Mouse (Mus musculus) cortical plate, adult 2 months (tissue): ENCODE results near the gene Kitl. TPM values are rescaled to one million over a fixed set of nuclear protein-coding genes. Genes with fewer than 3 reads are reported as not detected.

Experiments
- H3K27ac ChIP-seq: fragments of 200-500 bp; 2 replicates; pipeline ENCODE4 v1.5.1; 2012; ENCODE audit warnings: low read length, control low read depth, inconsistent platforms; ENCODE audit not compliant: insufficient read depth
- H3K4me1 ChIP-seq: fragments of 200-500 bp; 2 replicates; pipeline ENCODE4 v1.6.1; 2011; ENCODE audit warnings: low read length; ENCODE audit not compliant: control insufficient read depth, insufficient read depth
- H3K4me3 ChIP-seq: fragments of 200-500 bp; 2 replicates; pipeline ENCODE4 v1.5.1; 2011; ENCODE audit warnings: mild to moderate bottlenecking, low read length, control low read depth; ENCODE audit not compliant: insufficient read depth
- CTCF ChIP-seq: fragments of 200-500 bp; IDR thresholded peaks from 2 replicates; pipeline ENCODE4 v1.5.1; 2011; ENCODE audit warnings: mild to moderate bottlenecking, control low read depth, low read length; ENCODE audit not compliant: insufficient read depth; ENCODE audit errors: extremely low read depth
- POLR2A ChIP-seq: fragments of 200-500 bp; IDR thresholded peaks from 2 replicates; pipeline ENCODE4 v1.6.1; 2011; ENCODE audit warnings: mild to moderate bottlenecking, low read length, control low read depth; ENCODE audit not compliant: insufficient read depth; ENCODE audit errors: extremely low read depth
- polyA plus RNA-seq: library from polyadenylated mRNA; depleted of rRNA; stranded (reverse); fragments of >200 nt; gene quantifications from 2 replicates; pipeline ENCODE4 v1.2.3, GENCODE M21; 2012; rRNA removed

Gene Kitl
- 20.5 and 21.2 TPM in 2 replicates for polyA plus RNA-seq

DNA sequence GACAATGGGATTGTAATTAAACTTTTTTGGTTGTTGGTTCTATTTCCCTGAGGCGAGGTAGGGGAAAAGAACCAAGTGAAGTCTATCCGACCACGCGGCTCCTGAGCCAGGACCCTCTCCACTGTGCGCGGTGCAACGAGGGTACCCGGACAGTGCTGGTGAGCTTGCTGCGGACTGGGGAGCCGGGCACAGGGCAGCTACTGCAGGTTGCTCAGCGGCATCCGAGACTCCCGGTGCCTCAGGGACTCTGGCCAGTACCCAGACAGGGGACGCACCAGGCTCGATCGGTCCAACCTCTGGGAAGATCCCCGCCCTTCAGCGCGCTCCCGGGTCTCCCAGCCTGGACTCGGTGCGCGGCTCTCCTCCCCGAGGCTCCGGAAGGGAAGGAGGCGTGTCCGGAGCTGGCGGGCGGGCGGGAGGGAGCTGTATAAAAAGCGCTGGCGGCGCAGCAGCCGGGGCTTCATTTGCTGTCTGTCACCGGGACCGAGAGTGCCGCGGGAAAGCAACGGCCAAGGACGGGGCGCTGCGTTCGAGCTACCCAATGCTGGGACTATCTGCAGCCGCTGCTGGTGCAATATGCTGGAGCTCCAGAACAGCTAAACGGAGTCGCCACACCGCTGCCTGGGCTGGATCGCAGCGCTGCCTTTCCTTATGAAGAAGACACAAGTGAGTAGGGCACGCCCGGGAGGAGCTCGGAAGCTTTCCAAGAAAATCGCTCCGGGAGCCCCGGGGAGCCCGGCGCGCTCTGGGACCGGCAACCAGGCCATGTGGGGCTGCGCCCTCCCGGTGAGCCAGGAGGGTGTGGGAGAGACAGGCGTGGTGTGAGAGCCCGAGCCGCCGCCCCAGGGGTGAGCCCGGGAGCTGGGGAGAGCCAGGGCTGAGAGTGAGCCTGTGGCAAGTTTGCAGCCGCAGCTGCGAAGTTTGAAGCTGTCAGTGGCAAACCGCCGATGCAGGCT is at the start of gene Kitl:
TSS of gene Kitl (plus strand) at position 261 of the 956 bp plus-strand sequence.
- H3K4me1 ChIP-seq: no peaks in the 10 kb centered on the region; the same call in 1 of the 2 replicates
- H3K4me3 ChIP-seq: peak within 1 kb of the TSS; percentile 95
- peak within 1 kb of the TSS; percentile 91 for H3K27ac ChIP-seq
- TF ChIP-seq CTCF (no peak), POLR2A (peak; percentile 75)

DNA sequence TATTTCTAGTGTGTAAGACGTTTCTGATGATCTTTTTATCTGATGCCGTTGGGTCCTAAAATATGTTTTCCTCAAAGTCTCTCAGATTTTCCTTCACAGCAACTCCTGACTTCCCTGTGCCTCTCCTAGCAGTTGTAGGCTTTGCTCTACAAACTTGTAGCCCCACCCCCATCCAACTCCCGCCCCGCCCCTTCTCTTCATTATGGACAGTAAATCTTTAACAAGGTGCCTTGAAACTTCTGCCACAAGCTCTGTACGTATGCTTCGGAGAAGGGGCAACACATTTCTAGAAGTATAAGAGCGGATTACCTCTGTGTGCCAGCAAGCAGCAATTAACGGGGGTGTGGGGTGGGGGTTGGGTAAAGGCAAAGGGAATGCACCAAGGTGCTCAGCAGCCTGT is 42.6 kb upstream of the Kitl start:
- TF ChIP-seq POLR2A (no peak), CTCF (no peak)
- H3K4me3 ChIP-seq: no peak overlapping the region

DNA sequence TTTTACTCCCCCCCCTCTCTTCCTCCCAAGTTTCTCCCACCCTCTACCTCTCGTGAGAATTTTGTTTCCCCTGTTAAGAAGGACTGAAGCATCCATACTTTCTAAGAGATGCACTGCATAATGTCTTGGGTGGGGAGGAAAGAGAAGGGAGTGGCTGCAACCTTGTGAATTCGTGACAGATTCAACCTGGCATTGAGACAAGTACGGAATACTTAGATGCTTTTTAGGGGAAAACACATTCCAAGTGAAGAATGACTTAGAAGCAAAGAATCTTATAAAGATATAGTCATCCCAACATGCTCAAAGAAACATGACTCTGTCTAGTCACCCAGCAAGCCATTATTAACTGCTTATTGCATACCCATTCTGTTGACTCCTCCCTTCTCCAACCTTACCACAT is 35.3 kb upstream of the Kitl start:
- Histone ChIP-seq H3K27ac (no peak overlapping the region), H3K4me3 (no peak overlapping the region), H3K4me1 (no peaks in the 10 kb centered on the region)
- TF ChIP-seq CTCF (no peak), POLR2A (no peak)

More for the DNA sequence above, 42.6 kb upstream of the Kitl start:
- Histone ChIP-seq H3K27ac (no peak overlapping the region), H3K4me1 (no peaks in the 10 kb centered on the region)

DNA sequence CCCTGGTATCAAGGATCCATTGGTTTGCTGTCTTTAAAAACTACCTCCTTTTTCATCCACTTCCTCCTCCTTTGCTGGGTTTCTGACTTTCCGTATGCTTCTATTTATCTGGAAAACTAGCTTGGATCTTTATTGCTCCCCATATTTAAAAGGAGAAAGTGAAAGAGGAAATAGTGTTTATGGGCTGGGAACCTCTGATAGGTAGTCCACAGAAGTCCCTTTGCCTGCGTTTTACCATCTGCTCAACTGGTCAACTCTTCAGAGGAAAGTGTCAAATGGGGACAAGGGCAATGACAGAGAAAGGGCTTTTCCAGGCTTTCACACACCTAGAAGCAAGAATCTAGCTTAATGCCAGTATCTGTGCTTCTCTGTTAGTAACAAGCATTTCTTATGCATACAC is 34.5 kb upstream of the Kitl start:
- H3K27ac ChIP-seq: no peak overlapping the region
- TF ChIP-seq POLR2A (no peak), CTCF (no peak)
- H3K4me1 ChIP-seq: no peaks in the 10 kb centered on the region
- no peak overlapping the region for H3K4me3 ChIP-seq

DNA sequence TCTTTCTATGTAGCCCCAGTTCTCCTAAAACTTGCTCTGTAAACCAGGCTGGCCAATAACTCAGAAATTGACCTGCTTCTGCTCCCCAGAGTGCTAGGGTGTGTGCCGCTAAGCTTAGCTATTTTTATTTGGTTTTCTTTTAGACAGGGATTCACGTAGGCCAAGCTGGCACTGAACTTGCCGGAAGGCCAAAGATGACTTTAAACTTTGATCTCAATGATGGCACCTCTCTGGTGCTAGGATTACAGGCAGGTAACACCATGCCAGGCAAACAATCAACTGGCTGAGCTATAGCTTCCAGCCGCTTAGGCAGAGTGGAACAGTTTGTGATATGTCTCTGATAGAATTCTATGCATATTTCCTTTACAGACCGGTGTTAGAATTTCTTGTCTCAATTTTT is 33.5 kb upstream of the Kitl start:
- H3K4me3 ChIP-seq: no peak overlapping the region
- TF ChIP-seq CTCF: no peak
- TF ChIP-seq POLR2A: no peak
- no peaks in the 10 kb centered on the region for H3K4me1 ChIP-seq
- H3K27ac ChIP-seq: no peak overlapping the region

DNA sequence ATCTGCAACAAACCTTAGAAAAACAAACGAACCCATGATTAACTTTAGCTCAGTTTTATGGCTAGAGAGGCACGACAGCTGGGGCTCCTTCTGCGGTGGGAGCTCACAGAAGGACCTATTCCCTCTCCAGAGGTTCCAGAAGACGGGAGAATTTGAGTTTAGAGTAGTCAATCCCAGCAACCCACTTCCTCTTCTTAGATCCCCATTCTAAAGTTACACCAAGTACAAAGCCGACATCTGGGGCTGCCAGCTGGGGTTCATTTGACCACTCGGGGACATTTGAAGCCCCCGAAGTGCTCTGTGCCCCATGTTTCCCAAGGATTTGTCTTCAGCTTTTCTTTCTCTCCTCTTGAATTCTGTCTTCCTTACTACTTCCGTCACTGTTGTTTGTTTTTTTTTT is 28.7 kb upstream of the Kitl start:
- TF ChIP-seq CTCF (no peak), POLR2A (no peak)
- H3K4me3 ChIP-seq: no peak overlapping the region
- no peaks in the 10 kb centered on the region for H3K4me1 ChIP-seq
- H3K27ac ChIP-seq: no peak overlapping the region

DNA sequence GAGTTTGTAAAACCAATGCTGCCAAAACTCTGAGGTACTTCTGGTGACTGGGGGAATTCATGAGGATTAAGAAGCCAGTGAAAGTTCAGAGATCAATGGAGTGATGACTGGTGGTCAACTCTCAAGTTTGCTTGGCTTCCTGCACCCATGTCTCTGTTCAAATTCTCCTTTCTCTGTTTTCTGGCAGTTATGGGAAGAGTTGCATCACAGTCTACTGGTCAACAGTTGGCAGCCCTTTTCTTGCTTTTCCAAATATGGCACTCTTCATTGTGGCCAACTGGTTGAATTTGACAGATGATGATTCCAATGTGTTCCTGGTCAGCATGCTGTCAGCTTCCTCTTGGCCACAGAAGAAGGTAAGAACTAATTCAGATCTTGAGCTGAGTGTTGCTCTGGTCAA is 25.7 kb upstream of the Kitl start:
- Histone ChIP-seq H3K27ac (no peak overlapping the region), H3K4me1 (no peaks in the 10 kb centered on the region), H3K4me3 (no peak overlapping the region)
- TF ChIP-seq POLR2A: no peak
- TF ChIP-seq CTCF: no peak

DNA sequence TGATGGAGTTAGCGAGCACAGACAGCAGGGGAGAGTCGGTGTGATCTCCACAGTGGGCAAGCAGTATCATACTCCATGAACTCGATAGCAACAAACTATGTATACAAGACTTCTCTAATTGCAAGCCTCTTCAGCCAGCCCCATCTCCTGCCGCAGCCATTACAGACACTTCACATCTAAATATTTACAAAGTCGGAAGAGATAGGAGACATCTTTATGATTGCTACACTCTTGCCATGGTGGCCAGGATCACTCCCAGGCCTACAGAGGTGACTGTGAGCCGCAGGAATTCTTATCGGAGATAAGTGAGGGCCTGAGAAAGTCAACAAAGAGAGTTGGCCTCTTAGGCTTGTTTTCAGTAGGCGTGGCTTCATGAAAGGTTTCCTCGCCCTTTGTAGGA is 23.3 kb upstream of the Kitl start:
- H3K27ac ChIP-seq: no peak overlapping the region
- TF ChIP-seq POLR2A (no peak), CTCF (no peak)
- H3K4me3 ChIP-seq: no peak overlapping the region
- H3K4me1 ChIP-seq: no peaks in the 10 kb centered on the region

DNA sequence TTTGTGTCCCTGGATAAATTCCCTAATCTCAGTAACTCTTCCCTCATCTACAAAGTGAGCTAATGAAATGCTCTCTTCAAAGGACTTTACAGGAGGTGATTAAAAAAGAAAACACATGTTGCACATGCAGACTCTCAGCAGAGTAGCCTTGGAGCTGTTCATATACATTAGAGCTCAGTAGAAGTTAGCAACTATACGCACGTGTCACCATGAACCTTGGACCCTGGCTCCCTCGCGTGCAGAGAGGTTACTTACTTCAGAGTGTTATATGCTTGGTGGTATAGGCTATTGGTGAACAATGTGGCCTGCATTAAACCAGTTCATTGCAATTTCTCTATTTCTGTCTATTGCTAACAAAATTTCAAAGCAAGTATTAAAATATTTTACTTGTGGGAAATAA is 14.0 kb upstream of the Kitl start:
- H3K27ac ChIP-seq: no peak overlapping the region
- no peaks in the 10 kb centered on the region for H3K4me1 ChIP-seq
- no peak overlapping the region for H3K4me3 ChIP-seq
- no peak for TF ChIP-seq CTCF
- no peak for TF ChIP-seq POLR2A

DNA sequence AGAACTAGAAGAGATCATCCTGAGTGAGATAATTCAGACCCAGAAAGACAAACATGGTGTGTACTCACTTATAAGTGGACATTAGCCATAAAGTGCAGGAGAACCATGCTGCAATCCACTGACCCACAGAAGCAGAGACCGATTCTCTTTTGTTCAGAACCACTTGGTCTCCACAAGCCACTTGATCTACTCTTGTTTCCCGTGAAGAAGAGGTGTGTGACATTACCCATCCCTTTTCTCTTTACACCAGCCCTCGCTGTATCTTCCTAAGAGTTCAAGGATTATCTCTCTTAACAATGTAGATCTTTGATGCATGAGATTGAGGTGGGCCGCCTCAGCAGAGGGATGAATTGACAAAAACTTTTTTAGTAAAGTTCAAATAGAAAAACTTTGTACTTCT is 11.6 kb upstream of the Kitl start:
- TF ChIP-seq CTCF (no peak), POLR2A (no peak)
- H3K4me1 ChIP-seq: no peaks in the 10 kb centered on the region
- H3K27ac ChIP-seq: no peak overlapping the region

More for the DNA sequence above, 11.6 kb upstream of the Kitl start:
- H3K4me3 ChIP-seq: no peak overlapping the region
